Mouse (Mus musculus) G1E (cell line): ENCODE data around the gene Rps5. TPM values are rescaled to one million over a fixed set of nuclear protein-coding genes. Genes with fewer than 3 reads are reported as not detected.

Source experiments
- ATAC-seq: 2 replicates; pipeline ENCODE4 v1.8.0; 2016; ENCODE audit warnings: mild to moderate bottlenecking; ENCODE audit not compliant: insufficient number of reproducible peaks, poor library complexity, low FRiP score, severe bottlenecking; ENCODE audit errors: extremely low read depth
- DNase-seq: peaks from one replicate; pipeline ENCODE4 v3.0.0; 2012; ENCODE audit warnings: low spot score
- H3K27me3 ChIP-seq: 2 replicates; pipeline ENCODE4 v1.6.1; 2012; ENCODE audit warnings: mild to moderate bottlenecking, low read length, inconsistent platforms; ENCODE audit not compliant: insufficient read depth
- H3K36me3 ChIP-seq: replicated peaks from 2 replicates; pipeline ENCODE3; 2012; ENCODE audit warnings: mild to moderate bottlenecking, inconsistent platforms
- H3K4me1 ChIP-seq: 2 replicates; pipeline ENCODE4 v1.6.1; 2012; ENCODE audit warnings: low read depth, low read length, inconsistent platforms, mixed read lengths; ENCODE audit not compliant: insufficient read depth
- H3K4me3 ChIP-seq: 2 replicates; pipeline ENCODE4 v1.5.1; 2012; ENCODE audit warnings: low read depth, mild to moderate bottlenecking, inconsistent platforms, low read length, moderate library complexity, mixed read lengths
- H3K9me3 ChIP-seq: replicated peaks from 2 replicates; pipeline ENCODE4 v1.6.1; 2012; ENCODE audit warnings: inconsistent platforms
- CTCF ChIP-seq: IDR thresholded peaks from 2 replicates; pipeline ENCODE4 v1.5.1; 2012; ENCODE audit warnings: low read depth, low read length, inconsistent platforms, mixed read lengths
- GATA1 ChIP-seq: IDR thresholded peaks from 2 replicates; pipeline ENCODE4 v1.6.1; 2012; ENCODE audit warnings: borderline replicate concordance, low read length, inconsistent platforms, mixed read lengths
- GATA2 ChIP-seq: IDR thresholded peaks from 2 replicates; pipeline ENCODE4 v1.6.1; 2012; ENCODE audit warnings: low read depth, low read length, inconsistent platforms, borderline replicate concordance
- POLR2AphosphoS5 ChIP-seq: IDR thresholded peaks from 2 replicates; pipeline ENCODE4 v1.6.1; 2012; ENCODE audit warnings: low read depth, low read length, inconsistent platforms; ENCODE audit not compliant: insufficient replicate concordance
- TAL1 ChIP-seq: conservative IDR thresholded peaks from 2 replicates; pipeline ENCODE4 v1.6.1; 2012; ENCODE audit warnings: low read depth, low read length, inconsistent platforms, mixed read lengths
- polyA plus RNA-seq: library from polyadenylated mRNA; stranded (reverse); fragments of >175 nt; gene quantifications from 2 replicates; pipeline ENCODE4 v1.2.3, GENCODE M21; 2012
- total RNA-seq, 2 experiments: library from RNA; stranded (forward) in 1 of 2; stranded (reverse) in 1 of 2; fragments of 200-1000 nt in 1 of 2; fragments of >200 nt in 1 of 2; fragmentation: Nextera tagmentation in 1 of 2; gene quantifications; 2 replicates each; pipeline ENCODE4 v1.2.3; 2014 to 2017

Rps5 gene
- total and polyA plus RNA-seq, 3 experiments = 880 to 2,694 (median 1,839) TPM

- ATAC-seq (no peak), DNase-seq (no peak)
- no peaks in the 10 kb centered on the region for H3K36me3 ChIP-seq
- no peak for TF ChIP-seq GATA1
- no peak for TF ChIP-seq POLR2AphosphoS5
- TF ChIP-seq GATA2 = no peak
- no peak for TF ChIP-seq CTCF
- TF ChIP-seq TAL1 = no peak
- peaks cover 7% of the 10 kb centered on the region for H3K4me1 ChIP-seq
- peaks cover 6% of the 10 kb centered on the region for H3K27me3 ChIP-seq
- no peak overlapping the region for H3K4me3 ChIP-seq
- H3K9me3 ChIP-seq = no peaks in the 10 kb centered on the region
These were observed 37.6 kb downstream of the Rps5 start for GRCm38 (mm10) chr7:12959718-12960117.

DNA sequence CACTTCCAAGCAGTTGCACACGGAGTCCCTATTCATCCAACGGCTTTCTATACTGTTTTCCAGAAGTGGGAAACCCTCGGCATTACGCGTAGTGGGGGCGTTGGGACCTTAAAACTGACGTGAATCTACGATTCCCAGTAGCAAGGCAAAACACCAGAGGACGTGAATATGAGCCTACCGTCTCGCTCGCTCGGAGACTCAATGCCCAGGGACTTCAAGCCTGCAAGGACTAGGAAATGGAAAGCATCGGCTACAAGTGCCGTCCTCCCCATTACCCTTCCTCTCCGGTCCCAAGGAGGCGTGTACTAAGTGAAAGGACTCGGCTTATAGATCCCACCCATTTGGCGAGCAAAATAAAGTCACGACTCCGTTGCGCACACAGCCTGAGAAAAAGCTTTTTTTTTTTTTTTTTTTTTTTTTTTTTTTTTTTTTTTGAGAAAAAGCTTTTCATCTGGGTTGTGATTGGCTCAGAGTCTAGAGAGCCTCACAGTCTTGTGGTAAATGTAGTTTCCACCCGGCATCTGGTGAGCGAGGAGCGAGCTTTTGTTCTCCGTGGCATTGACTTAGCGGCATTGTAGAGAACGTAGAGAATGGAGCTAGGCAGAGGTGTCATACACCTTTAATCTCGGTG is 39.5 kb downstream of the Rps5 start:
- ATAC-seq (no peak), DNase-seq (no peak)
- Histone ChIP-seq H3K4me3 (no peak overlapping the region), H3K27me3 (peaks cover 6% of the 10 kb centered on the region), H3K36me3 (no peaks in the 10 kb centered on the region), H3K9me3 (no peaks in the 10 kb centered on the region), H3K4me1 (peaks cover 23% of the 10 kb centered on the region)
- TF ChIP-seq TAL1 = no peak
- no peak for TF ChIP-seq GATA1
- no peak for TF ChIP-seq CTCF

DNA sequence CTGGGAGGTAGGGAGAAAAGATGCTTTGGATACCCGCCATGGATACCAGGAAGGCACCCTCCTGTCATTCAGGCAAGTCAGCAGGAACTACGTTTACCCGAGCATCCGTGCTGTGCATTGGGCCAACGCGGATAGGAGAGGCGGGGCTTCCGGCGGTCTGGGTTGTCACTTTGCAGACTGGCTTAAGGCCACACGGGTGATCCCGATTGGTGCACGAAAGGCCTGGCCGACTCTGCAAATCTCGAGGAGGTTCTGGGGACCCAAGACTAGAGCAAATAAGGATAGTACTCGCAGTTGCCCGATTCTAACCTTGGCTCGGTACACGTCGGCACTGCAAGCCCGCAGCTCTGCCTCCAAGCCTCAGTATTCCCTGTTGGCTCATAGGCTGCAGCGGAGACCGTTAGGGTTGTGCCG is 43.6 kb downstream of the Rps5 start, which contains the start of gene Zfp324:
TSS of gene Zfp324 (plus strand) at position 161 of the 414 bp plus-strand sequence.
- ATAC-seq (peak; percentile 98), DNase-seq (peak; percentile 96)
- no peak for TF ChIP-seq TAL1
- TF ChIP-seq POLR2AphosphoS5 = no peak
- no peak for TF ChIP-seq CTCF
- no peak for TF ChIP-seq GATA1
- no peak for TF ChIP-seq GATA2
- H3K9me3 ChIP-seq = no peaks in the 10 kb centered on the region
- H3K27me3 ChIP-seq = no peaks in the 10 kb centered on the region
- H3K4me1 ChIP-seq = peaks cover 24% of the 10 kb centered on the region
- H3K36me3 ChIP-seq = peaks cover 25% of the 10 kb centered on the region
- H3K4me3 ChIP-seq = peak within 1 kb of the TSS; percentile 87

GRCm38 (mm10) chr7:12966104-12966845 is 44.2 kb downstream of the Rps5 start:
- Histone ChIP-seq H3K27me3 (no peaks in the 10 kb centered on the region), H3K4me3 (peak overlapping the region; percentile 87), H3K4me1 (peaks cover 24% of the 10 kb centered on the region), H3K9me3 (no peaks in the 10 kb centered on the region), H3K36me3 (peaks cover 31% of the 10 kb centered on the region)
- DNase-seq (peak; percentile 40), ATAC-seq (0 out of 2 replicates have a peak, but pooled peaks have one; percentile 23)
- TF ChIP-seq GATA2 (no peak), GATA1 (no peak), POLR2AphosphoS5 (no peak), TAL1 (no peak), CTCF (no peak)

DNA sequence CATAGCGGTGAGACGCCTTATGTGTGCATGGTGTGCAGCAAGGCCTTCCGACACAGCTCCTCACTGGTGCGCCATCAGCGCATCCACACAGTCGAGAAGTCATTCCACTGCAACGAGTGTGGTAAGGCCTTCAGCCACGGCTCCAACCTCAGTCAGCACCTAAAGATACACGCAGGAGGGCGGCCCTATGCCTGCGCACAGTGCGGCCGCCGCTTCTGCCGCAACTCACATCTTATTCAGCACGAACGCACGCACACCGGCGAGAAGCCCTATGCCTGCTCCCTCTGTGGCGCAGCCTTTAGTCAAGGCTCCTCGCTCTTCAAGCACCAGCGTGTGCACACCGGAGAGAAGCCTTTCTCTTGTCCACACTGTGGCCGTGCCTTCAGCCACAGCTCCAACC is 48.8 kb downstream of the Rps5 start:
- H3K4me1 ChIP-seq = peaks cover 10% of the 10 kb centered on the region
- DNase-seq (no peak), ATAC-seq (no peak)
- no peak overlapping the region for H3K4me3 ChIP-seq
- H3K27me3 ChIP-seq = no peaks in the 10 kb centered on the region
- TF ChIP-seq GATA2 = no peak
- no peak for TF ChIP-seq GATA1
- TF ChIP-seq TAL1 = no peak
- no peak for TF ChIP-seq CTCF
- no peak for TF ChIP-seq POLR2AphosphoS5
- H3K36me3 ChIP-seq = peaks cover 55% of the 10 kb centered on the region
- no peaks in the 10 kb centered on the region for H3K9me3 ChIP-seq

Other genes starting within 250 kb of the Rps5 start
- not detected in 2 replicates for gene Vmn2r55, start 237.3 kb upstream of the Rps5 start, total RNA-seq (2014; fragmentation: Nextera tagmentation)
- 0.06 TPM in 1 of 2 replicates, not detected in the other for gene Vmn2r55, start 237.3 kb upstream of the Rps5 start, total RNA-seq (2017)
- not detected in 2 replicates for gene Vmn2r55, start 237.3 kb upstream of the Rps5 start, polyA plus RNA-seq
- not detected in 2 replicates for gene Vmn2r56, start 187.3 kb upstream of the Rps5 start, total RNA-seq (2014; fragmentation: Nextera tagmentation)
- 0.06 and 0.11 TPM in 2 replicates for gene Vmn2r56, start 187.3 kb upstream of the Rps5 start, total RNA-seq (2017)
- not detected in 2 replicates for gene Vmn2r56, start 187.3 kb upstream of the Rps5 start, polyA plus RNA-seq
- gene Zscan18, start 118.7 kb upstream of the Rps5 start, total RNA-seq (2014; fragmentation: Nextera tagmentation) = not detected in 2 replicates
- gene Zscan18, start 118.7 kb upstream of the Rps5 start, total RNA-seq (2017) = 0.12 and 0.22 TPM in 2 replicates
- not detected in 2 replicates for gene Zscan18, start 118.7 kb upstream of the Rps5 start, polyA plus RNA-seq
- gene Zfp329, start 103.4 kb upstream of the Rps5 start, total RNA-seq (2014; fragmentation: Nextera tagmentation) = 25.6 and 27.4 TPM in 2 replicates
- 15.5 and 22.2 TPM in 2 replicates for gene Zfp329, start 103.4 kb upstream of the Rps5 start, total RNA-seq (2017)
- gene Zfp329, start 103.4 kb upstream of the Rps5 start, polyA plus RNA-seq = 0.27 and 0.33 TPM in 2 replicates
- 53.1 and 62.7 TPM in 2 replicates for gene Zfp110, start 87.5 kb upstream of the Rps5 start, total RNA-seq (2014; fragmentation: Nextera tagmentation)
- gene Zfp110, start 87.5 kb upstream of the Rps5 start, total RNA-seq (2017) = 58.4 and 59.9 TPM in 2 replicates
- 2.5 and 3.2 TPM in 2 replicates for gene Zfp110, start 87.5 kb upstream of the Rps5 start, polyA plus RNA-seq
- gene Zfp128, start 41.1 kb upstream of the Rps5 start, total RNA-seq (2014; fragmentation: Nextera tagmentation) = 8.3 and 9.3 TPM in 2 replicates
- 3.8 and 4.5 TPM in 2 replicates for gene Zfp128, start 41.1 kb upstream of the Rps5 start, total RNA-seq (2017)
- gene Zfp128, start 41.1 kb upstream of the Rps5 start, polyA plus RNA-seq = 0.61 and 0.72 TPM in 2 replicates
- 23.9 and 25.0 TPM in 2 replicates for gene Zscan22, start 24.5 kb upstream of the Rps5 start, total RNA-seq (2014; fragmentation: Nextera tagmentation)
- gene Zscan22, start 24.5 kb upstream of the Rps5 start, total RNA-seq (2017) = 4.1 and 4.5 TPM in 2 replicates
- 2.8 and 3.5 TPM in 2 replicates for gene Zscan22, start 24.5 kb upstream of the Rps5 start, polyA plus RNA-seq
- 0.29 and 0.98 TPM in 2 replicates for gene Rnf225, start 5.1 kb downstream of the Rps5 start, total RNA-seq (2014; fragmentation: Nextera tagmentation)
- gene Rnf225, start 5.1 kb downstream of the Rps5 start, total RNA-seq (2017) = 0.76 and 0.81 TPM in 2 replicates
- gene Rnf225, start 5.1 kb downstream of the Rps5 start, polyA plus RNA-seq = 1.0 and 1.3 TPM in 2 replicates
- 3.7 and 5.9 TPM in 2 replicates for gene Zfp324, start 43.5 kb downstream of the Rps5 start, total RNA-seq (2014; fragmentation: Nextera tagmentation)
- gene Zfp324, start 43.5 kb downstream of the Rps5 start, total RNA-seq (2017) = 6.2 and 7.0 TPM in 2 replicates
- gene Zfp324, start 43.5 kb downstream of the Rps5 start, polyA plus RNA-seq = 2.4 and 2.7 TPM in 2 replicates
- 5.9 and 6.1 TPM in 2 replicates for gene Zfp446, start 55.6 kb downstream of the Rps5 start, total RNA-seq (2014; fragmentation: Nextera tagmentation)
- gene Zfp446, start 55.6 kb downstream of the Rps5 start, total RNA-seq (2017) = 3.7 and 4.0 TPM in 2 replicates
- gene Zfp446, start 55.6 kb downstream of the Rps5 start, polyA plus RNA-seq = 4.1 and 4.6 TPM in 2 replicates
- not detected in 2 replicates for gene Slc27a5, start 75.9 kb downstream of the Rps5 start, total RNA-seq (2014; fragmentation: Nextera tagmentation)
- gene Slc27a5, start 75.9 kb downstream of the Rps5 start, total RNA-seq (2017) = 0.12 and 0.22 TPM in 2 replicates
- not detected in 2 replicates for gene Slc27a5, start 75.9 kb downstream of the Rps5 start, polyA plus RNA-seq
- 324 and 384 TPM in 2 replicates for gene Trim28, start 76.8 kb downstream of the Rps5 start, total RNA-seq (2014; fragmentation: Nextera tagmentation)
- gene Trim28, start 76.8 kb downstream of the Rps5 start, total RNA-seq (2017) = 506 and 524 TPM in 2 replicates
- gene Trim28, start 76.8 kb downstream of the Rps5 start, polyA plus RNA-seq = 193 and 221 TPM in 2 replicates
- 9.6 and 12.6 TPM in 2 replicates for gene Zbtb45, start 87.7 kb downstream of the Rps5 start, total RNA-seq (2014; fragmentation: Nextera tagmentation)
- gene Zbtb45, start 87.7 kb downstream of the Rps5 start, total RNA-seq (2017) = 8.7 and 9.0 TPM in 2 replicates
- 99.1 and 126 TPM in 2 replicates for gene Zbtb45, start 87.7 kb downstream of the Rps5 start, polyA plus RNA-seq
- 148 and 163 TPM in 2 replicates for gene Chmp2a, start 112.5 kb downstream of the Rps5 start, total RNA-seq (2014; fragmentation: Nextera tagmentation)
- gene Chmp2a, start 112.5 kb downstream of the Rps5 start, total RNA-seq (2017) = 178 and 188 TPM in 2 replicates
- gene Chmp2a, start 112.5 kb downstream of the Rps5 start, polyA plus RNA-seq = 141 and 289 TPM in 2 replicates
- gene Ube2m, start 116.0 kb downstream of the Rps5 start, total RNA-seq (2014; fragmentation: Nextera tagmentation) = 250 and 290 TPM in 2 replicates
- 151 and 162 TPM in 2 replicates for gene Ube2m, start 116.0 kb downstream of the Rps5 start, total RNA-seq (2017)
- gene Ube2m, start 116.0 kb downstream of the Rps5 start, polyA plus RNA-seq = 150 and 170 TPM in 2 replicates
- not detected in 2 replicates for gene Mzf1, start 132.5 kb downstream of the Rps5 start, total RNA-seq (2014; fragmentation: Nextera tagmentation)
- gene Mzf1, start 132.5 kb downstream of the Rps5 start, total RNA-seq (2017) = 0.17 and 0.22 TPM in 2 replicates
- gene Mzf1, start 132.5 kb downstream of the Rps5 start, polyA plus RNA-seq = 0.07 and 0.11 TPM in 2 replicates
- not detected in 2 replicates for gene Vmn1r85, start 172.9 kb downstream of the Rps5 start, total RNA-seq (2014; fragmentation: Nextera tagmentation)
- under 0.01 and 0.44 TPM in 2 replicates for gene Vmn1r85, start 172.9 kb downstream of the Rps5 start, total RNA-seq (2017)
- not detected in 2 replicates for gene Vmn1r85, start 172.9 kb downstream of the Rps5 start, polyA plus RNA-seq
- gene Vmn1r86, start 197.6 kb downstream of the Rps5 start, total RNA-seq (2014; fragmentation: Nextera tagmentation) = not detected in 2 replicates
- 0.06 and 0.11 TPM in 2 replicates for gene Vmn1r86, start 197.6 kb downstream of the Rps5 start, total RNA-seq (2017)
- not detected in 2 replicates for gene Vmn1r86, start 197.6 kb downstream of the Rps5 start, polyA plus RNA-seq
- not detected in 2 replicates for gene Vmn1r87, start 217.9 kb downstream of the Rps5 start, total RNA-seq (2014; fragmentation: Nextera tagmentation)
- 0.12 and 0.60 TPM in 2 replicates for gene Vmn1r87, start 217.9 kb downstream of the Rps5 start, total RNA-seq (2017)
- gene Vmn1r87, start 217.9 kb downstream of the Rps5 start, polyA plus RNA-seq = not detected in 2 replicates
- not detected in 2 replicates for gene Vmn1r88, start 237.3 kb downstream of the Rps5 start, total RNA-seq (2014; fragmentation: Nextera tagmentation)
- gene Vmn1r88, start 237.3 kb downstream of the Rps5 start, total RNA-seq (2017) = 0.06 and 0.22 TPM in 2 replicates
- gene Vmn1r88, start 237.3 kb downstream of the Rps5 start, polyA plus RNA-seq = not detected in 2 replicates